ENCODE assay signal across 24 mouse cellular contexts in the genomic region with DNA sequence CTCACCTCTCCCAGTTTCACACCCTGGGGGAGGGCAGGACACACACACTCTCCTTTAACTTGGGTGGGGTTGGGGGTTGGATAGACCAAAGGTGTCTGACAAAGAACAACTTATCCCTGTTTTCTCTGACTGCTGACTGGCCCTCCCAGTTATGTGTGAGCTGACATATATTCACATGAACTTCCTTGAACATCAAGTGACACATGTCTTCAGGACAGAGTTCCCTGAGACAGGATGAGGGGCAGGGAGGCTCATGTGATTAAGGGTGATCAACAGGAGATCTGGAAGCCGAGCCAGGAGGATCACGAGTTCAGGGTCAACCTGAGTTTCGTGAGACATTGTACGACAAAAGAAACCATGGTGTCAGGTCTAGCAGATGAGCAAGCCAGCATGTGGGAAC.
"Had no signal": no experiment of that assay in that cellular context is flagged by ENCODE, and none has a peak within 500 bp of the region (broad histone marks: within the 10 kb centered on the region; RNA-seq: fewer than 3 reads in every experiment).

No protein-coding gene starts in this region.

- H3K9ac ChIP-seq: heart, embryonic 12.5 days; hindbrain, embryonic 12.5 days; hindbrain, embryonic 14.5 days; limb, embryonic 12.5 days; liver, embryonic 13.5 days had no signal

- H3K27ac ChIP-seq: heart, embryonic 10.5 days; hindbrain, embryonic 10.5 days; hindbrain, embryonic 12.5 days; hindbrain, embryonic 14.5 days; left cerebral cortex, adult 2 months; limb, embryonic 10.5 days; limb, embryonic 12.5 days; liver, embryonic 13.5 days had no signal

- H3K27me3 ChIP-seq: heart, embryonic 12.5 days; hindbrain, embryonic 12.5 days; limb, embryonic 12.5 days; liver, embryonic 13.5 days had no signal

- H3K4me3 ChIP-seq: heart, embryonic 10.5 days; heart, embryonic 12.5 days; hindbrain, embryonic 10.5 days; hindbrain, embryonic 12.5 days; left cerebral cortex, adult 2 months; limb, embryonic 10.5 days; limb, embryonic 12.5 days; liver, embryonic 13.5 days had no signal

- H3K4me1 ChIP-seq: hindbrain, embryonic 10.5 days; hindbrain, embryonic 12.5 days; limb, embryonic 10.5 days; limb, embryonic 12.5 days; liver, embryonic 13.5 days had no signal

- DNase-seq: gastrocnemius, postnatal 10 days; gastrocnemius, postnatal 25 days; heart, adult 18-20 months; heart, postnatal 10 days; heart, postnatal 4 days; kidney, adult 11 months; kidney, adult 8-10 months; kidney, postnatal 10 days; kidney, postnatal 25 days; kidney, postnatal 4 days; liver; liver, embryonic 13.5 days had no signal

- H3K9me3 ChIP-seq: heart, embryonic 10.5 days; heart, embryonic 12.5 days; hindbrain, embryonic 10.5 days; hindbrain, embryonic 12.5 days; limb, embryonic 10.5 days; limb, embryonic 12.5 days; liver, embryonic 13.5 days had no signal

- H3K36me3 ChIP-seq: heart, embryonic 10.5 days; heart, embryonic 12.5 days; hindbrain, embryonic 10.5 days; hindbrain, embryonic 12.5 days; limb, embryonic 10.5 days; limb, embryonic 12.5 days; liver, embryonic 13.5 days had no signal

- ATAC-seq: forebrain, embryonic 16.5 days; hindbrain, embryonic 16.5 days; inflammation-experienced regulatory T-cells, adult 6 months had no signal

- H3K4me2 ChIP-seq: heart, embryonic 12.5 days; hindbrain, embryonic 12.5 days; hindbrain, embryonic 14.5 days; limb, embryonic 12.5 days; liver, embryonic 11.5 days; liver, embryonic 13.5 days had no signal
